Mouse (Mus musculus) adipose tissue, adult 10 weeks (tissue): Measurements from ENCODE around the gene Armcx4. TPM values are rescaled to one million over a fixed set of nuclear protein-coding genes. Genes with fewer than 3 reads are reported as not detected.

Experiments used
- polyA plus RNA-seq: library from polyadenylated mRNA; stranded (reverse); fragments of 350-450 nt; fragmentation: Illumina TruSeq; extraction: RNeasy Lipid Tissue Mini Kit (QIAGEN cat#74804); gene quantifications from one replicate; pipeline ENCODE4 v1.2.3, GENCODE M21; 2014; ENCODE audit warnings: low read depth, low replicate concordance

Armcx4 gene
- 9.0 TPM for polyA plus RNA-seq

GRCm38 (mm10) chrX:134686267-134686666, at the start of gene Armcx4:
Gene Armcx4 (plus strand): TSS chrX:134686519.

GRCm38 (mm10) chrX:134717752-134718308, 31.5 kb downstream of the Armcx4 start, which contains the start of gene Armcx1:
Gene Armcx1 (plus strand): TSS chrX:134717963.

Other genes with a start within 250 kb of the Armcx4 start
- gene Taf7l, start 210.0 kb upstream of the Armcx4 start, polyA plus RNA-seq = 0.45 TPM
- 11.6 TPM for gene Timm8a1, start 144.7 kb upstream of the Armcx4 start, polyA plus RNA-seq
- gene Btk, start 102.9 kb upstream of the Armcx4 start, polyA plus RNA-seq = 3.1 TPM
- 914 TPM for gene Rpl36a, start 100.9 kb upstream of the Armcx4 start, polyA plus RNA-seq
- gene Gla, start 85.4 kb upstream of the Armcx4 start, polyA plus RNA-seq = 8.1 TPM
- gene Hnrnph2, start 85.3 kb upstream of the Armcx4 start, polyA plus RNA-seq = 72.6 TPM
- 57.8 TPM for gene Armcx1, start 31.4 kb downstream of the Armcx4 start, polyA plus RNA-seq
- gene Armcx6, start 64.9 kb downstream of the Armcx4 start, polyA plus RNA-seq = 80.6 TPM
- gene Armcx3, start 70.1 kb downstream of the Armcx4 start, polyA plus RNA-seq = 68.7 TPM
- 51.0 TPM for gene Armcx2, start 122.7 kb downstream of the Armcx4 start, polyA plus RNA-seq